Mouse (Mus musculus) gastrocnemius, adult 18-20 months (tissue): ENCODE measurements at regions not wholly inside any gene's neighbourhood (a gene's known extent, or its start where the extent isn't known, plus 50 kb on each side); places are given as distances from the start of the nearest gene placed in this dataset.
"Not testable (repeated sequence)": the region's sequence is repeated elsewhere in the genome, so short reads cannot be mapped to it uniquely, and the experiment has no call there.

ENCODE experiments used
- DNase-seq: peaks from one replicate; pipeline ENCODE4 v3.0.0; 2021; ENCODE audit warnings: low spot score

DNA sequence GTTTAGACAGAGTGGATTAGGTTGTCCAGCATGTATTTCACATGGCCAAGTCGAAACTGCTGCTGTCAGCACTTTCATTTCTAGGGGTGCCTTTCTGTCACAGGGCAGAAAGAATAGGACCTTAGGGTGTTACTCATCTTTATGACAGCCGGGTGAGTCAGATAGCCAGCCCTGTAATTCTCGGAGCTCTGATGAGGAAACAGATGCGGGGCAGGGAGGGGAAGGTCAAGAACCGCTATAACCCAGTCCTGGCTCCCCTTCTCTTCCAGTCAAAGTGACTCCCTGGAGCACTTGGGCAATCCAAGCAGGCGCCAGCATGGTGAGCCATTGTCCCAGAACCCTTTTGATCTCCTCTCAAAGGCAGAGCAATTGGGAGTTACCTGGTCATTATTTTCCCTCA lies 69.4 kb upstream of the Jarid2 start:
- no peak for DNase-seq

DNA sequence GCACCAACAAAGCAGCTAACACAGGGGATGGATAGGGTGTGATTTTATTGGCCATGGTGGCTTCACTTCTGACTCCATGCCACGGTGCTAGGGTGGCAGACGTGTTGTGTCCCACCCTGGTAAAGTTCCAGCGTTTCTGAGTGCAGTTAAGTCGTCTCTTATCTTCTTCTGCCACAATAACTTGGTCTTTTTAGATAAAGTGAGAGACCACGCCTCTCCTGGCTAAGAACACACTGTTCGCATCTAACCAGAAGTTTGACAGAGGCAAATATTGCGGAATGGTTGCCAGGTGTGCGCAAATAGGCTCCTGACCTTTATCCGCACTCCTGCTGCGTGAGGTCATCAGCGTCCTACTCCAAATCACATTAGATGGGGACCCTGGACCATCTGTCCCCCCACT lies 66.2 kb upstream of the Jarid2 start:
- DNase-seq: no peak

DNA sequence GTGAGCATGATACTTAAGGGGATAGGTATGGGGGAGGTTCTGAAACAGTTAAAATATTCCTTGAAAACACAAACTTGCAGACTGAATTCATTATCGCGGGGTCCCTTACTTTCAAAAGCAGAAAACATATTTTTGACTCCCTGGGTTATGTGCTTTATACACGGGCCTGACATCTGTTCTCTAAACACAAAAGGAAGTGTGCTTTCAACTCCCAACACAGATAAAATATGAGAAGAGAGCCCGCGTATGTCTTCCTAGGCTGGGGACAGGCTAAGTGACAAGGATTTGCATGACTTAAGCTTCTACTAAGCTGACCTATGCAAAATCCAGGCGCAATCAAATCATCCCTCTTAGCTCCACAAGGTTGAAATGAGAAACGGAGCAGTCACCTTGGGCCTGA lies 65.5 kb upstream of the Jarid2 start:
- DNase-seq: no peak

DNA sequence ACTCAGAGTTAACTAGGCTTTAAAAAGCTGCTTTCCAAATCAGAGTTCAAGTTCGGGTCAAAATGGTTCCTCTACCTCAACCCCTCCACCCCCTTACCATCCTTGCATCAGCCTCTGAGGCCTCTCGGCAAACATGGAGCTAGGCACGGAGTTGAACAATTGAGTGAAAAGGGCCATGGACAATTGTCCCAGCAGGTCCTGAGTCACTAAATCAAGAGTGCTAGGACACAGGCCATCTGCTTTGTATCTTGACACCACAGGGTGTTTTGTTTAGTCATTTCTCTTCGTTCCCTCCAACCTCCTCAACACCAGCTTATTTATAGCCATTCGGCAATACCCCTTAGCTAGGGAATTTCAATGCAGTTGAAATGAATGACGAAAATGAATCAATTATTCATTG lies 59.5 kb upstream of the Jarid2 start:
- no peak for DNase-seq

DNA sequence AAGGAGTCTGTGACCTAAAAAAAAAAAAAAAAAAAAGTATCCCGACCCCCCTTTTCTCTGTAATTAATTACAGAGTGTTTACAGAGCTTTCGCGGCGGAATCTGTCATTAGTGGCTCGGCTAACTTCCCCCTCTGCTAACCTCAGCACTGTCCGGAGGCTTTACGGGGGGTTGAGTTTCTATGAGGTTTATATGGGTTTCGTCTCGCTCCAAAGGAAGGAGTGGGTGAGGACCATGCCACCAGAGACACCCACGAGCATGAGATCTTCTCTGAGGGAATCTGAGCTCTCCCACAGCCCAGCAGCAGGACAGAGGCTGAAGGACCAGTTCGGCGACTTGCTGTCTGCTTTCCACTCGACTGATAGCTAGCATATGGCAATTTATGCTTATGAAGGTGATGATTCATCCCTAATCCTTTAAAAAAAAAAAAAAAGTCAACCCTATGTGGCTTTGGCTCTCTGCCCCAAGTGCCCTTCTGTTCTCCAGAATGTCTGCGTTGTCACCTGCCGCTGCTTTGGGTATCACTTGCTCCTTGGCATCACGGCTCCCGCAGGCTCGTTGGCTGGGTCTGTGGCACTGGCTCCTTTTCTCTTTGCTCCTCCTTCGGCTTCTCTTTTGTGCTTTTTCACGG lies 55.8 kb upstream of the Jarid2 start:
- DNase-seq: no peak

DNA sequence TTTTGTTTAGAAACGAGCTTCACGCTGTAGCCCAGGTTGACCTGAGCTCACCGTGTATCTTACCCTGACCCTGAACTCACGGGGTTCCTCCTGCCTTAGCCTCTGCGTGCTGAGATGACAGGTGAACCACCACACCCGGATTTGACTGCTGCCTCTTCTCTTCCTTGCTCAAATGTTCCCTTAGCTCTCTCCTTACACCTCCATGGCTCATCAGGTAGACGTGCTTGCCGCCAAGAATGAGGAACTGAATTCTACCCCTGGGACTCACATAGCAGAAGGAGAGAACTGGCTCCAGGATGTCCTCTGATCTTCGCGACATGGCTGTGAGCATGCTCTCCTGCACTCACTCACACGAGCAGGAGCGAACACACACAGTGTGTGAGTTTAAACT lies 55.3 kb upstream of the Jarid2 start:
- no peak for DNase-seq

DNA sequence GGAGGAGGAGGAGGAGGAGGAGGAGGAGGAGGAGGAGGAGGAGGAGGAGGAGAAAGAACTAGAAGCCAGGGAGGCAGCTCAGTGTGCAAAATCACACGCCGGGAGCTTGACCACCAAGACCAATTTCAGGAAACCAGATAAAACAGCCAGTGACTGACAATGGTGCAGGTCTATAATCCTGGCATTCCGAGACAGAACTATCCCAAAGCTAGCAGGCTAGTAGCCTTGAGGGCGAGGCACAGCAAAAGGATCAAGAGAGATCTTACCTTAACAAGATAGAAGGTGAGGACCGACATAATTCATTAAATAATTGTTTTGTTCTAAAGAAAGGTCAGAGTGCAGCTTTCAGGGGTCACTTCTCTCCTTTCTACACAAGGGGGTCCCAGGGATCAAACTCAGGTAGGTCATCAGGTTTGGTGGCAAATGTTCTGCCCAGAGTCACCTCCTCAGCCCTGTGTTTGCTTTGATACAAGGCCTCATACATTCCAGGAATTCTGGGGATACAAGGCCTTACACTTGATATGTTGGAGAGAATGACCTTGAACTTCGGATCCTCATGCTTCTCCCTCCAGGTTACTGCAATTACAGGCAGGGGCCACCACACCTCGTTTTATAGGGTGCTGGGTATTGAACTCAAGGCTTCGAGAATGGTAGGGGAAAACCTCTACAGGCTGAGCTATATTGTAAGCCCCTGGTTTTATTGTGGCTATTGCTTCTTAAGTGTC lies 54.2 kb upstream of the Jarid2 start:
- no peak for DNase-seq

DNA sequence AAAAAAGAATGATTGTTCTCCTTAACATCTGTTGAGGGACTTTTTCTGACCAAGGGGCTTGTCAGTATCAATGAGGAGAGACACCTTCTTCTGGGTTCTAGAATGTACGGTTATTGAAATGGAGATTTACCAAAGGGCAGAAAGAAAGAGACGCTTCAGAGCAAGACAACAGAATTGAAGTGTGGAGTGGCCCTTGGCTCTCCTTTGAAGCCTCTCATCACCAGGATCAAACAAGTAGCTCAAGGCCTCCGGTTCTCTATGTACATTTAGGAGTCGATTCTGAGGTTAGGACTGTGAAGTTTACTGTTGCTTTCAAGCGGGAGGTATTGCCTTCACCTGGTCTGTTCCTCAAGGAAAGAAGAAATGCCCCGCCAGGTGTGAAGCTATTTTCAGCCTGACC lies 53.2 kb upstream of the Jarid2 start:
- no peak for DNase-seq

DNA sequence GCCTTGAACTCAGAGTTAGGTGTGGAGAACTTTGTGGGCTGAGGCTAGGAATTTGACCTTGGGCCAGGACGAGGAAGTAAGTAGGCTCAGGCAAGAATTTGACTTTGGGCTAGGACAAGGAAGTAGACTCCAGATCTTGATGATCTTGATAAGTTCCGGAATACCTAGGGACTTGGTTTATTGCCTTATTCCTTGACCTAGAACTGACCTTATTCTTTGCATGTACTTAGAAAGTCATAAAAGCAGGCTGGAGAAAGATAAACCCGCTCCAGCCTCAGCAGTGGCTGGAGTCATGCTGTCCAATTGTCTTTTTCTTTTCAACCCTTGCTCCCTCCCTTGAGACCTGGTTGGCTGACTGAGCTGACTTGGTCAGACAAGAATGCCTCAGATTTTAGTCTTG lies 51.2 kb upstream of the Jarid2 start:
- DNase-seq: no peak

DNA sequence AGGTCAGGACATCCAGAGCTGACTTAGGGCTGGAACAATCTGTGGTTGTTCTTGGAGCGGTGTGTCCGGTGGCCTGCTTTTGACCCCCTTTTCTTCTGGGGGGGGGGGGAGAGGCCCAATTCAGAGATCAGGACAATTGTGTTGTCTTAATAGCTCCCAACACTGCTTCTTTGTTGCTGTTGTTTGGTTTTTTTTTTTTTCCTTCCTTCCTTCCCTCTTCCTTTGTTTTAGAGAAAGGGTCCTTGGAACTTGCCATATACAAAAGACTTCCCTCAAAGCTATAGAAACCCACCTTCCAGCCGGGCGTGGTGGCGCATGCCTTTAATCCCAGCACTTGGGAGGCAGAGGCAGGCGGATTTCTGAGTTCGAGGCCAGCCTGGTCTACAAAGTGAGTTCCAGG lies 49.8 kb upstream of the Jarid2 start:
- DNase-seq: not testable (repeated sequence)
